Mouse (Mus musculus): Measurements from ENCODE around the gene Stag1.

GRCm38 (mm10) chr9:100613501-100614071 lies 16.0 kb downstream of the Stag1 start:
- TF ChIP-seq HCFC1 (IDR thresholded peaks at IDR 0.05; ENCODE audit: borderline replicate concordance, insufficient read depth, low read length) (no peak), ZC3H11A (IDR thresholded peaks at IDR 0.05; ENCODE audit: borderline replicate concordance, low read depth, low read length) (no peak)
